Mouse (Mus musculus): ENCODE measurements around the gene 1700018B08Rik. TPM values are rescaled to one million over a fixed set of nuclear protein-coding genes. Genes with fewer than 3 reads are reported as not detected.

1700018B08Rik gene
- total RNA-seq, 2 experiments from 2014 or later: not detected

- DNase-seq: no peak
Measured at GRCm38 (mm10) chr8:121511751-121512150, 32.4 kb downstream of the 1700018B08Rik start.

GRCm38 (mm10) chr8:121497621-121498020 is 46.5 kb downstream of the 1700018B08Rik start:
- no peak for DNase-seq

GRCm38 (mm10) chr8:121491633-121492032 is 52.5 kb downstream of the 1700018B08Rik start:
- DNase-seq: no peak

GRCm38 (mm10) chr8:121484072-121484782 is 59.9 kb downstream of the 1700018B08Rik start:
- DNase-seq: no peak

Other genes with a start within 250 kb of the 1700018B08Rik start
- 100 to 1,000 TPM in 1 of 2 experiments, 10 to 100 TPM in 1; 89.8 to 109 TPM for gene Fbxo31, start 34.5 kb upstream of the 1700018B08Rik start, total RNA-seq (2021)
- 100 to 1,000 TPM; 124 to 134 TPM for gene Map1lc3b, start 46.0 kb upstream of the 1700018B08Rik start, total RNA-seq (2021)
- gene Zcchc14, start 108.6 kb upstream of the 1700018B08Rik start, total RNA-seq (2021): 10 to 100 TPM; 16.3 to 17.0 TPM
- not detected for gene Jph3, start 185.3 kb upstream of the 1700018B08Rik start, total RNA-seq (2021)